Mouse (Mus musculus) brain, embryonic 14.5 days (tissue): Measurements from ENCODE around the gene Fntb.

ENCODE experiments used
- CTCF ChIP-seq: fragments of 200-500 bp; IDR thresholded peaks from 2 replicates; pipeline ENCODE4 v1.5.1; 2012; ENCODE audit warnings: inconsistent platforms, mild to moderate bottlenecking, moderate library complexity, borderline replicate concordance; ENCODE audit not compliant: insufficient read depth, insufficient read length; ENCODE audit errors: extremely low read depth
- POLR2A ChIP-seq: fragments of 200-500 bp; IDR thresholded peaks from 2 replicates; pipeline ENCODE4 v1.6.1; 2012; ENCODE audit warnings: mild to moderate bottlenecking, inconsistent platforms, borderline replicate concordance; ENCODE audit not compliant: poor library complexity, insufficient read depth, insufficient read length, severe bottlenecking; ENCODE audit errors: extremely low read depth

DNA sequence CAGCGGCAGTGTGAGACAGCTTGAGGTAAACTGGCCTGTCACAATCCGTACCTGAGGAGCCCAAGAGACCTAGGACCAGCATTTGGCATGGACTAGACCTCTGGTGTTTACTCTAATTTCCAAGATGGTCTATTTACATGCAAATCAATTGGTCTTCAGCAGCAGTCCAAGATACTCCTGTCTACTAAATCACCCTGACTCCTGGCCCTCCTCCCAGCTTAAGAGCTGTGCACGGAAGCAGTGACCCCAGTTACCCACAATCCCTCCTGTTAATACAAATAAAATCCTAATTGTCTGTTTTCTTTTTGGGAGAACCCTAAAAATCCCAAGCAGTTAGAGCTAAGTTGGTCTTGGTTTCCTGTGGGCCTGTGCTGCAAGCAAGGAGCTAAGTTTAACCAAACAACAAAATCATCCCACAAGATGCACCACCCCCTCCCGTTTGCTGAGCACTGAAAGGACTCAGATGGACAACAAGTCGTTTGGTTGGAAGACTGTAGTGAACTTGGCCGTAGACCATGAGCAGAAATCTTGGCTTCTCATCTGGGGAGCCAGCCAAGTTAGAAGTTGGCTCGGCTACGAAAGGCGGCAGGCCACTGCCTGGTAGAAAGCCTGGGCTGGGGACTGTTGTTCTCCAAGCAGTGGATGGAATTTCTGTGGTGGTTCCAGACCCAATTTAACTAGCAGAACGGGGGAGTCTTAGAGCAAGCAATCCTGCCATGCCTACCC, 189.5 kb downstream of the Fntb start:
- TF ChIP-seq CTCF (no peak), POLR2A (no peak)
